Mouse (Mus musculus) mature B cell (primary cell): ENCODE measurements around the gene Ackr3.

Experiments used
- in situ Hi-C: fragments of 300-500 bp; cut with MboI; formaldehyde crosslinking; loops from 2 replicates; pipeline ENCODE4 v1.14.3; 2019

Ackr3 gene

DNA sequence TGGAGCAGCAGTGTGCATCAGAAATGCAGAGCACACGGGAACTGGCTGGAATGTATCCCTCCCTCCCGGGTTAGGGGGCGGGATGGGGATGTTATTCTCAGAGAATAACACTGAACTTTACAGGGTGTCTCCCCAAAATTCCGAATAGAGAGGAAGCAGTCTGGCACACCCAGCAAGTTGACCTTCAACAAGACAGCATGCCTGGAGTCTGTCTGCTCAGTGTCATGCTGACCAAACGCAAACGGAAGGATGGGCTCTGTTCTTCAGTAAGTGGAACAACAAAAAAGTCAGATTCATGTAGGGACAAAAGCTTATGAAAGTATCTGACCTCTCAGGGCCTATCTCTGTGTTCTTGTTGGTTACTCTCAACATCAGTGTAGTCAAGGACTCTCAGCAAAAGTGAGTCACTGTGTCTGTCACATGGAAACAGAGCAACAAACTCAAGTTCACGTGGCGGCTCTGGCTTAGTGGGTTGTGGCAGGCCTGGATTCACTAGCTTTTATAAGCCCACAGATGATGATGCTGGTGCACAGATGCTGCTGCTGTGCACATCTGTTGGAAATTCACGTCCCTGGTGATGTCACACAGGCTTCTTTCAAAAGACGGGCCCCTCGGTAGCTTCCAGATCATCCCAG is 54.6 kb downstream of the Ackr3 start:
- in situ Hi-C loops: no loop called here

DNA sequence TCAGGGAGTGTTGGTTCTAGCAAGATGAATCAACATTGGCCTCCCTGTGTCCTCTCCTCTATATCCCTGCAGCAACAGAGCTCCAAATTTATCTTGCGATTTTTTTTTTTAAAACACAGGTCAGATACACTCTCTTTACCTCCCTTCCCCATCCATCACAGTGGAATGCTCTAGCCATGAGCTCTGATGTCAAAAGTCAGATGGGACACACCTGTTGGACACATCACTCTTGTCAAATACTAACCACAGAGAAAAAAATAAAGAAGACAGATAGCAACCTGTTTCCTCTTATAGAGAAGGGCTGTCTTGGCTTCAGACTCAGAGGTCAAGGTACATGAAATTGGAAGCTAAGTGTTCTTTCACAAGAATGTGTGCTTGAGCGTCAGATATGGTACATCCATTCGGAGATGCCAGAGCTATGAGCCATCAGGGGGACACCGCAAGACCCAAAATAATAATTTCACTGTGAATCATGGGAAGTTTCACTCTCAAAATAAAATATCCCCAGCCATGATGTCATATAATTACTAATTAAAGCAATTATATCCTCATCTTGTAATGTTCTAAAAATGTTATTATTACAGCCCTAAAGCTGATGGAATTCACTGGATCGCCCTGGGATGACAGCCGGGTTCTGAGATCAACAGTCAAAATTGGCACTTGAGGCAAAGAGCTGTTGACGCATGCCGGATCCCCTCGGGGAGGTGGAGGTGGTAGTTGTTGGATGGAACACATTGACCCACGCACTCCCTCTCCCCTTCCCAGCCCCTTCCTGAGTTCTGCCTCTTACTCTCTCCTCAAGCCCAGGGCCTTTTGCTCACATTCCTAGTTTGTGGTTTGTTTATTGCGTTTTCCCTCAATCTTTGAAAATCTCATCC is 57.2 kb downstream of the Ackr3 start:
- in situ Hi-C loops: no loop called here

DNA sequence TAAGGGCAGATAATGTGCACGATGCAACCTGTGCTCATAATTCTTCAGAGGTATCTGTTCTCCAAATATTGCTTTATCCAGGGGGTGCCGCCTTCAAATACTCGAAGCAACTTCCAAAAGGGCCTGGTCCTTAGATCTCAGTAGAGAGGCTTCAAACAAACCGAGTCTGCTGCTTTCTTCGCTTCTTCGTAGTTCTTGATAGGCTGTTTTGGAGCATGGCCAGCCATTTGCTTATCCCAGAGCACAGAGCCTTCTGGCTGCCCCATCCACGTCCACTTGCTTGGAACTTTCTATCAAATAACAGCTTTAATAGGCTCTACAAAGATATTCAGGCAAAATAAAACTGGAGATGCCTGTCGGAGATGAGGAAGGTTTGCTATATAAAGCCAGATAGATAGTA is 58.6 kb downstream of the Ackr3 start:
- in situ Hi-C loops: no loop called here
